Mouse (Mus musculus): ENCODE measurements at regions not wholly inside any gene's neighbourhood (a gene's known extent, or its start where the extent isn't known, plus 50 kb on each side); places are given as distances from the start of the nearest gene placed in this dataset.

DNA sequence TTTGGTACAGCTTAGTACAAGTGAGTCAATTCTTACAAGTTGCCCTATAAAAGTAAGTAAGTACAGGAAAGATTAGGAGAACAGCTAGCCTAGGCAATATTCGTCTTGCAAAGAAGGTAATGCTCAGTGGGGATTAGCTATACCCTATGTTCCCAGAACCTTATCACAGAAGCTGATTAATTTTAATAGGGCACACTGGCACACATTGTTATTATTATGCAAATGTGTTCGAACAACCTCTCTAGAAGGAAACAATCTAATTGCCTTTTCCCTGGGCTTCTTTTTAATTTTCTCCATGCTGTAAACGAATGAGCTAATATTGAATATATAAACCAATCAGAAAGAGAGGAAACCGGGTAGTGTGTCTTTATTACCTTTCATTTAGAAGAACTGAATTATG is 104.2 kb downstream of the Pctp start:
- H3K9me3 ChIP-seq (ENCODE audit: control insufficient read depth, low read length) = no peaks in the 10 kb centered on the region
- DNase-seq (ENCODE audit: low spot score) (no peak), ATAC-seq (ENCODE audit: insufficient number of reproducible peaks, low FRiP score, low TSS enrichment, low read depth) (no peak)
- 68% methylated on average over 4 of the region's 4 CpGs for WGBS
- H3K36me3 ChIP-seq (ENCODE audit: control insufficient read depth, insufficient read depth, low read length) = no peaks in the 10 kb centered on the region
- H3K9ac ChIP-seq (ENCODE audit: low read length) = no peak overlapping the region
- H3K4me1 ChIP-seq (ENCODE audit: control insufficient read depth, insufficient read depth, low read length) = no peaks in the 10 kb centered on the region
- H3K27me3 ChIP-seq (ENCODE audit: control insufficient read depth, insufficient read depth, low read length) = no peaks in the 10 kb centered on the region
- H3K4me2 ChIP-seq (ENCODE audit: low read depth, severe bottlenecking) = no peak overlapping the region
- no peak overlapping the region for H3K27ac ChIP-seq (replicated peaks; ENCODE audit: low read depth, low read length)
- no peak overlapping the region for H3K4me3 ChIP-seq (ENCODE audit: low read depth, low read length)

DNA sequence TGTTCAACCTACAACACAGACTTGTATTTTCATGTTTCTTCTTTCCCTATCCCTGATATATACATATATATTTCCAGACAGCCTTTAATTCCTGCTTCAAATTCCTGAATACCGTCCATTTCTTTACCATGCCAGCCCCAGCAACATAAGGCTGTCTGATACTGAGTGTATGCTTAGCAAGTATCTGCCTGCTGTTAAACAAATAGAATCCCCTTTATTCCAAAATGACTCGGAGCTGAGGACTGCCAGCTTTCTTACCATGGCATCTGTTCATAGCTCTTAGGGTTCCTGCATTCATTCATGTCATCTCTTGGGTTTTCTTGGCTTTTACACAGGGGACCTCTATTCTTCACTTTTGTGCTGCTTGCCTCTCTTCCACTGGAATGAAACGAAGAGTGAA is 105.8 kb downstream of the Pctp start:
- WGBS = 79% methylated on average over 3 of the region's 3 CpGs
- Histone ChIP-seq H3K9ac (ENCODE audit: low read length) (no peak overlapping the region), H3K27me3 (ENCODE audit: control insufficient read depth, insufficient read depth, low read length) (no peaks in the 10 kb centered on the region), H3K27ac (replicated peaks; ENCODE audit: low read depth, low read length) (no peak overlapping the region), H3K9me3 (ENCODE audit: control insufficient read depth, low read length) (no peaks in the 10 kb centered on the region), H3K4me3 (ENCODE audit: low read depth, low read length) (no peak overlapping the region), H3K4me1 (ENCODE audit: control insufficient read depth, insufficient read depth, low read length) (no peaks in the 10 kb centered on the region), H3K4me2 (ENCODE audit: low read depth, severe bottlenecking) (no peak overlapping the region), H3K36me3 (ENCODE audit: control insufficient read depth, insufficient read depth, low read length) (no peaks in the 10 kb centered on the region)
- ATAC-seq (ENCODE audit: insufficient number of reproducible peaks, low FRiP score, low TSS enrichment, low read depth) (no peak), DNase-seq (ENCODE audit: low spot score) (no peak)

DNA sequence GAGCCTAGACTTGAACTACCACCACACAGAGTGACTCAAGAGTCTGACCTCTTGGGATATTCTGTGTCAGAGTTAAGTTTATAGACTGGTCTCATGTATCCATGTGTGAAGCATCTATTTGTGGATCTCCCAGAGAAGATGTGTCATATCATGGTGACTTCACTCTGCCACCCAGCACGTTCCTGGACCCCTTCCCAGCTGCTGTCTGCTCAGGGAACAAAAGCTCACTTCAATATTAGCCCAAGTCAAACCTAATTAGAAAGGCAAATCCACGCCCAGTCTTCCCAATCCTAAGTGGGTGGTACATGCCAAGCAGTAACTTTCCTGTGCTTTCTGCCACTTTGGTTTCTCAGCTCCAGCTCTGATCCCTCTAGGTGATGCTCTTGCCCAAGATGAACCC is 94.1 kb upstream of the Ankfn1 start:
- Histone ChIP-seq H3K27ac (replicated peaks; ENCODE audit: low read depth, low read length) (no peak overlapping the region), H3K9ac (ENCODE audit: low read length) (no peak overlapping the region), H3K4me3 (ENCODE audit: low read depth, low read length) (no peak overlapping the region), H3K36me3 (ENCODE audit: control insufficient read depth, insufficient read depth, low read length) (no peaks in the 10 kb centered on the region), H3K27me3 (ENCODE audit: control insufficient read depth, insufficient read depth, low read length) (no peaks in the 10 kb centered on the region), H3K4me1 (ENCODE audit: control insufficient read depth, insufficient read depth, low read length) (no peaks in the 10 kb centered on the region), H3K9me3 (ENCODE audit: control insufficient read depth, low read length) (no peaks in the 10 kb centered on the region), H3K4me2 (ENCODE audit: low read depth, severe bottlenecking) (no peak overlapping the region)
- 57% methylated on average over 2 of the region's 2 CpGs for WGBS
- DNase-seq (ENCODE audit: low spot score) (no peak), ATAC-seq (ENCODE audit: insufficient number of reproducible peaks, low FRiP score, low TSS enrichment, low read depth) (no peak)

DNA sequence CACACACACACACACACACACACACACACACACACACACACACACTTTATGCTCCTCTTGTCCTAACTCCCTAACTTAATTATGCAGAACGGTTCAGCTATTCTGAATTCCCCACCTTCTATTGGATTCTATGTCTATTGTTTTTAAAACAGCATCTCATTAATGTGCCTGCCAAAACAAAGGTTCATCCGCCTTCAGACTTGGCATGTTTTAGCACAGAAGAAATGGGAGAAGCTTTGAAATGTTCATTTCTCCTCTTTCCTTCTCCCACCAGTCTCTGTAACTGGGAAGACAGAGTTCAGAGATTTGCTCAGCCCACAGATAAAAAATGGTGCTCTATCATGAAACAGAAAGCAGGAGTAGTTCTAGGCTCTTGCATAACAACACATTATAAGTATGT is 90.1 kb upstream of the Ankfn1 start:
- H3K36me3 ChIP-seq (ENCODE audit: control insufficient read depth, insufficient read depth, low read length) = no peaks in the 10 kb centered on the region
- H3K4me3 ChIP-seq (ENCODE audit: low read depth, low read length) = no peak overlapping the region
- no peak overlapping the region for H3K4me2 ChIP-seq (ENCODE audit: low read depth, severe bottlenecking)
- ATAC-seq (ENCODE audit: insufficient number of reproducible peaks, low FRiP score, low TSS enrichment, low read depth) (no peak), DNase-seq (ENCODE audit: low spot score) (no peak)
- H3K27me3 ChIP-seq (ENCODE audit: control insufficient read depth, insufficient read depth, low read length) = no peaks in the 10 kb centered on the region
- no peaks in the 10 kb centered on the region for H3K4me1 ChIP-seq (ENCODE audit: control insufficient read depth, insufficient read depth, low read length)
- H3K27ac ChIP-seq (replicated peaks; ENCODE audit: low read depth, low read length) = no peak overlapping the region
- 84% methylated on average over 2 of the region's 2 CpGs for WGBS
- H3K9me3 ChIP-seq (ENCODE audit: control insufficient read depth, low read length) = no peaks in the 10 kb centered on the region
- no peak overlapping the region for H3K9ac ChIP-seq (ENCODE audit: low read length)

DNA sequence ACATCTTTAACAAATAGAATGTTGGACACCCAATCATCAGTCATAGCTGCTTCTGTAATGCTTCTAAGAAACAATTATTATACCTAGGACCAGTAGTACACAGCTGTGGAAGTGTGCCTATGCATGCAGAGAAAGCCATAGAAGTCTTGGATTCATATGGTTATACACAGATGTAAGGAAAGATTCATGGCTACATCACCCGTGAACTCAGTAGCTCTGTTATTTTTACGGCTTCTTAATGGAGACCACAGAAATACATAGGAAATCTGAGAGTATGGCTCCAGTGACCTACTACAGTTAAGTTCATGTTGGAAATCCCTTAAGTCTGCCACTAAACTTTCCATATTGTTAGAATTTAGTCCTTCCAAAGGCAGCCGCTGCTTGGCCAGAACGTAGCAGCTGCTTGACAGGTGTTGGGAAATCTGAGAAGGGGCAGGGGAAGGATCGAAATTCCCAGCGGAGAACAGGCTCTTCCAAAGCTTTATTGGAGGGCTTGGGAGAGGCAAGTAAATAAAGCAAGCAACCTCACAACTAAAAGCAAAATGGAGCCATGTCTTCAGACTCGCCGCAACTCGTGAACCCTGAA is 78.8 kb upstream of the Ankfn1 start:
- Histone ChIP-seq H3K27ac (replicated peaks; ENCODE audit: low read depth, low read length) (no peak overlapping the region), H3K4me3 (ENCODE audit: low read depth, low read length) (no peak overlapping the region), H3K9ac (ENCODE audit: low read length) (no peak overlapping the region), H3K9me3 (ENCODE audit: control insufficient read depth, low read length) (no peaks in the 10 kb centered on the region), H3K27me3 (ENCODE audit: control insufficient read depth, insufficient read depth, low read length) (no peaks in the 10 kb centered on the region), H3K36me3 (ENCODE audit: control insufficient read depth, insufficient read depth, low read length) (no peaks in the 10 kb centered on the region), H3K4me1 (ENCODE audit: control insufficient read depth, insufficient read depth, low read length) (peaks cover 7% of the 10 kb centered on the region; the same call in 1 of the 2 replicates), H3K4me2 (ENCODE audit: low read depth, severe bottlenecking) (no peak overlapping the region)
- ATAC-seq (ENCODE audit: insufficient number of reproducible peaks, low FRiP score, low TSS enrichment, low read depth) (peak; percentile 62; the same call in 1 of the 2 replicates), DNase-seq (ENCODE audit: low spot score) (peak; percentile 63)
- 37% methylated on average over 9 of the region's 9 CpGs for WGBS

DNA sequence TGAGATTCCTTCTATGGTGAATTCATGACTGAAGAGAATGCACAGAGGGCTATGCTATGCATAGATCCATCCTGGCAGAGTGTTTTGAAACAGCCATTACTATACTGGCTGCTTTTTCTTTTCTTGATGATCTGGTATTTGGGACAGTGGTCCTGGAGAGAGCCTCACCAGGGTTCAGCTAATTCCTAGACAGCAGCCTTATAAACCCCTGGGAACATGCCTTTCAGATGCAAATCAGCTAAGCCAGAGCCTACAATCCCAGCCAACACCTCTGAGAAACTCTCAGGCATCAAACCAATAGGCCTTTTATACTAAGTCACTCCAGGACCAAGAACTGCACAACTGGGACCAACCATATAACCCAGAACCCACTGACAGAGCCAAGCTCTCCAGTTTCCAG is 64.4 kb upstream of the Ankfn1 start:
- H3K27ac ChIP-seq (replicated peaks; ENCODE audit: low read depth, low read length) = no peak overlapping the region
- no peaks in the 10 kb centered on the region for H3K36me3 ChIP-seq (ENCODE audit: control insufficient read depth, insufficient read depth, low read length)
- no peaks in the 10 kb centered on the region for H3K27me3 ChIP-seq (ENCODE audit: control insufficient read depth, insufficient read depth, low read length)
- H3K9ac ChIP-seq (ENCODE audit: low read length) = no peak overlapping the region
- no peak for DNase-seq (ENCODE audit: low spot score)
- no peak for ATAC-seq (ENCODE audit: insufficient number of reproducible peaks, low FRiP score, low TSS enrichment, low read depth)
- H3K9me3 ChIP-seq (ENCODE audit: control insufficient read depth, low read length) = no peaks in the 10 kb centered on the region
- no peak overlapping the region for H3K4me3 ChIP-seq (ENCODE audit: low read depth, low read length)
- no peaks in the 10 kb centered on the region for H3K4me1 ChIP-seq (ENCODE audit: control insufficient read depth, insufficient read depth, low read length)
- H3K4me2 ChIP-seq (ENCODE audit: low read depth, severe bottlenecking) = no peak overlapping the region

DNA sequence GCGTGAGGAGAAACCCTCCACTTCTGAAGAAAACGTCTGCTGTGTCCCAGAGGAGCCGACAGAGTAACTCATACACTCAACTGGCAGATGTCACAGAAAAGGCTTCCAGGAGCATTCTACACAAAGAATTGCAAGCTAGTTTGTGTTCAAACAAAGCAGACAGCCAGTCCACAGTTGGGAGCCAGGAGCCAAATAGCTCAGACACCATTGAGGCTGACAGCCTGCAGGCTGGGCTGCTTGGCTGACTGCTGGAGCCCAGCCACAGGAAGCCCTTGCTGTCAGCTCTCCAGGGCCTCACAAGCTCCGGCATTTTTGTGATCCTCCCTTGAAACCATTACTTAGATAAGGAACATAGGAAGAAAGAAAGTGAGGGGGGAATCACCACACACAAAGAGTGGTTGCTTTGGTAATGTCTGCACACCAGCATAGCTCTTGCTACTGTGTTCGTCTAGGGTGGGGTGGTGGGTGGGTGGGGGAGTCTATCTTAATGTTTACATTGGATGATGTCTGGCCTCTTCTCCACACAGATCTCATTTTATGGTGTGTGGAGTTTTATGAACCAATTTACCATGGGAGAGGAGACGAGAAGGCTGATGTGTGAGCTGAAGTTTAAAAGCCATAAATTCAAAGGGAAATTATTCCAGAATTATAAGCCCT is 62.3 kb upstream of the Ankfn1 start:
- Histone ChIP-seq H3K4me3 (ENCODE audit: low read depth, low read length) (no peak overlapping the region), H3K27me3 (ENCODE audit: control insufficient read depth, insufficient read depth, low read length) (no peaks in the 10 kb centered on the region), H3K9ac (ENCODE audit: low read length) (no peak overlapping the region), H3K27ac (replicated peaks; ENCODE audit: low read depth, low read length) (no peak overlapping the region), H3K4me1 (ENCODE audit: control insufficient read depth, insufficient read depth, low read length) (no peaks in the 10 kb centered on the region), H3K36me3 (ENCODE audit: control insufficient read depth, insufficient read depth, low read length) (no peaks in the 10 kb centered on the region), H3K4me2 (ENCODE audit: low read depth, severe bottlenecking) (no peak overlapping the region), H3K9me3 (ENCODE audit: control insufficient read depth, low read length) (no peaks in the 10 kb centered on the region)
- WGBS = 39% methylated on average over 6 of the region's 6 CpGs
- no peak for ATAC-seq (ENCODE audit: insufficient number of reproducible peaks, low FRiP score, low TSS enrichment, low read depth)
- no peak for DNase-seq (ENCODE audit: low spot score)

DNA sequence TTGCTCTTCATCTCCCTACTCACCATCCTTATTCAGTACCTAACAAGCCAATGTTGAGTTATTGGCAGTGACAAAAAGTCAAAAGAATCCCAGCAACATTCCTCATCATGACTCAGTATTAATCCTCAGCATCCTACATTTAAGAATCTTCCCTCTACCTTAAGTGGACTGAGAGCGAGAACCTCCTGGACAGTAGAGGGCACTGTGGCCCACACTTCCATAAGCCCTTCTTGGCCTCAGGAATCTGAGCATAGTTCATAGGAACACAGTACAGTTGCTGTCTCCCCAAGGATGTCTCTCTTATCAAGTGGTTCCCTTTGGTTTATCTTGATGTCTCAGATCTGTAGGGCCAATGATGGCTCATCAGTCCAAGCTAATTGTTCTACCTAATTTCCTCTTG is 60.5 kb upstream of the Ankfn1 start:
- Histone ChIP-seq H3K4me3 (ENCODE audit: low read depth, low read length) (no peak overlapping the region), H3K9ac (ENCODE audit: low read length) (no peak overlapping the region), H3K27ac (replicated peaks; ENCODE audit: low read depth, low read length) (no peak overlapping the region), H3K4me2 (ENCODE audit: low read depth, severe bottlenecking) (no peak overlapping the region), H3K36me3 (ENCODE audit: control insufficient read depth, insufficient read depth, low read length) (no peaks in the 10 kb centered on the region), H3K9me3 (ENCODE audit: control insufficient read depth, low read length) (no peaks in the 10 kb centered on the region), H3K27me3 (ENCODE audit: control insufficient read depth, insufficient read depth, low read length) (no peaks in the 10 kb centered on the region), H3K4me1 (ENCODE audit: control insufficient read depth, insufficient read depth, low read length) (no peaks in the 10 kb centered on the region)
- ATAC-seq (ENCODE audit: insufficient number of reproducible peaks, low FRiP score, low TSS enrichment, low read depth) = no peak
- WGBS = 91% methylated on average over 1 of the region's 1 CpGs
- DNase-seq (ENCODE audit: low spot score) = no peak

DNA sequence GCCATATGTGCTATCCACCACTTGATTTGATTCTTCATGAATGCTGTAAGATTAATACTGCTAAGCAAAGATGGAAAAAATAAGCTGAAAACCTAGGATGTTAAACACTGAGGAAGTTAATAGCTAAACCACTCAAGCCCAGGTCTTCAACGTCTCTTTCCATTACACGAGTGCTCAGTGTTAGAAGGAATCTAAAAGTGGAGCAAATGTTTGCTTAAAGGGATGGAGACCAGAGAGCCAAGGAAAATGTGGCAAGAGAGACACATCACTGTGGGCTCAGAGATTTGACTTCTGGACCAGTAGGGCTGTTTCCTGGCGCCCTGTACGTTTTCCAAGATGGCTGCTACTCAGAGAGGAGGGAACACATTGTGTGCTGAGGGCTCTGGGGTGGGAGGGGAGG is 59.4 kb upstream of the Ankfn1 start:
- Histone ChIP-seq H3K4me1 (ENCODE audit: control insufficient read depth, insufficient read depth, low read length) (no peaks in the 10 kb centered on the region), H3K36me3 (ENCODE audit: control insufficient read depth, insufficient read depth, low read length) (no peaks in the 10 kb centered on the region), H3K27me3 (ENCODE audit: control insufficient read depth, insufficient read depth, low read length) (no peaks in the 10 kb centered on the region), H3K9me3 (ENCODE audit: control insufficient read depth, low read length) (no peaks in the 10 kb centered on the region), H3K9ac (ENCODE audit: low read length) (no peak overlapping the region), H3K4me2 (ENCODE audit: low read depth, severe bottlenecking) (no peak overlapping the region), H3K27ac (replicated peaks; ENCODE audit: low read depth, low read length) (no peak overlapping the region), H3K4me3 (ENCODE audit: low read depth, low read length) (no peak overlapping the region)
- DNase-seq (ENCODE audit: low spot score) (no peak), ATAC-seq (ENCODE audit: insufficient number of reproducible peaks, low FRiP score, low TSS enrichment, low read depth) (no peak)
- 88% methylated on average over 4 of the region's 4 CpGs for WGBS
